Mouse (Mus musculus) heart, postnatal 4 days (tissue): Measurements from ENCODE around the gene Gjd3. TPM values are rescaled to one million over a fixed set of nuclear protein-coding genes. Genes with fewer than 3 reads are reported as not detected.
"Not testable (repeated sequence)": the region's sequence is repeated elsewhere in the genome, so short reads cannot be mapped to it uniquely, and the experiment has no call there.

Source experiments
- DNase-seq: peaks from one replicate; pipeline ENCODE4 v3.0.0; 2021
- total RNA-seq, 2 experiments: library from RNA; stranded (reverse); gene quantifications; 2 replicates each; pipeline ENCODE4 v1.2.3; 2021

Gene Gjd3
- total RNA-seq, 2 experiments from 2014 or later, result 2.0 to 2.5 TPM

GRCm38 (mm10) chr11:98944897-98945604 lies 37.8 kb downstream of the Gjd3 start:
- peak; percentile 15 for DNase-seq

GRCm38 (mm10) chr11:98943741-98944461 lies 38.9 kb downstream of the Gjd3 start:
- DNase-seq, result peak; percentile 70

- DNase-seq, result peak; percentile 81
Observed at GRCm38 (mm10) chr11:98942923-98943641, 39.7 kb downstream of the Gjd3 start.

GRCm38 (mm10) chr11:98942555-98942922 lies 40.3 kb downstream of the Gjd3 start:
- DNase-seq, result no peak

GRCm38 (mm10) chr11:98941826-98942550 lies 40.8 kb downstream of the Gjd3 start:
- peak; percentile 90 for DNase-seq

- DNase-seq, result peak; percentile 87
Observed at GRCm38 (mm10) chr11:98941341-98941825, 41.4 kb downstream of the Gjd3 start.

GRCm38 (mm10) chr11:98940776-98941175 lies 42.0 kb downstream of the Gjd3 start:
- no peak for DNase-seq

GRCm38 (mm10) chr11:98939953-98940641 lies 42.7 kb downstream of the Gjd3 start:
- DNase-seq, result no peak

- no peak for DNase-seq
Observed at GRCm38 (mm10) chr11:98939084-98939952, 43.5 kb downstream of the Gjd3 start.

GRCm38 (mm10) chr11:98938701-98939083 lies 44.1 kb downstream of the Gjd3 start:
- DNase-seq, result no peak

- peak; percentile 73 for DNase-seq
Observed at GRCm38 (mm10) chr11:98937914-98938694, 44.7 kb downstream of the Gjd3 start.

- peak; percentile 92 for DNase-seq
Observed at GRCm38 (mm10) chr11:98937410-98937913, 45.4 kb downstream of the Gjd3 start.

- no peak for DNase-seq
Observed at GRCm38 (mm10) chr11:98936606-98937409, 46.0 kb downstream of the Gjd3 start.

- DNase-seq, result peak; percentile 89
Observed at GRCm38 (mm10) chr11:98936170-98936569, 46.6 kb downstream of the Gjd3 start.

GRCm38 (mm10) chr11:98935123-98935522 lies 47.7 kb downstream of the Gjd3 start:
- DNase-seq, result no peak

- no peak for DNase-seq
Observed at GRCm38 (mm10) chr11:98934367-98934766, 48.4 kb downstream of the Gjd3 start.

- DNase-seq, result not testable (repeated sequence)
Observed at GRCm38 (mm10) chr11:98933847-98934246, 49.0 kb downstream of the Gjd3 start.

GRCm38 (mm10) chr11:98933151-98933550 lies 49.7 kb downstream of the Gjd3 start:
- peak; percentile 85 for DNase-seq
